Mouse (Mus musculus) stomach, embryonic 15.5 days (tissue): ENCODE results near the gene Kynu. TPM values are rescaled to one million over a fixed set of nuclear protein-coding genes. Genes with fewer than 3 reads are reported as not detected.
A peak's percentile ranks its signal among the peaks of the same experiment; 100 is the strongest.

Experiments
- ATAC-seq: fragments of 200-750 bp; cut with Nextera tagmentation; 2 replicates; pipeline ENCODE4 v1.8.0; 2017; ENCODE audit warnings: low read depth, moderate number of reproducible peaks, moderate TSS enrichment; ENCODE audit not compliant: insufficient read depth, low FRiP score
- H3K27ac ChIP-seq: fragments of 300-500 bp; sonication (generic); 2 replicates; pipeline ENCODE4 v1.5.1; 2015; ENCODE audit warnings: mild to moderate bottlenecking, inconsistent platforms
- H3K27me3 ChIP-seq: fragments of 300-500 bp; sonication (generic); replicated peaks from 2 replicates; pipeline ENCODE4 v1.6.1; 2015; ENCODE audit warnings: inconsistent platforms
- H3K36me3 ChIP-seq: fragments of 300-500 bp; sonication (generic); 2 replicates; pipeline ENCODE4 v1.6.1; 2015; ENCODE audit warnings: inconsistent platforms
- H3K4me1 ChIP-seq: fragments of 300-500 bp; sonication (generic); 2 replicates; pipeline ENCODE4 v1.6.1; 2015; ENCODE audit warnings: inconsistent platforms
- H3K4me2 ChIP-seq: fragments of 300-500 bp; sonication (generic); 2 replicates; pipeline ENCODE4 v1.6.1; 2015; ENCODE audit warnings: mild to moderate bottlenecking, inconsistent platforms
- H3K4me3 ChIP-seq: fragments of 300-500 bp; sonication (generic); replicated peaks from 2 replicates; pipeline ENCODE4 v1.5.1; 2015; ENCODE audit warnings: inconsistent platforms
- H3K9ac ChIP-seq: fragments of 300-500 bp; sonication (generic); 2 replicates; pipeline ENCODE4 v1.6.1; 2015; ENCODE audit warnings: inconsistent platforms
- H3K9me3 ChIP-seq: fragments of 300-500 bp; sonication (generic); 2 replicates; pipeline ENCODE4 v1.6.1; 2016; ENCODE audit warnings: inconsistent platforms
- WGBS: fragments of 180-500 bp; shearing (Covaris S2); methylation state at CpG from one replicate; pipeline ENCODE4 v1.1.7; 2015; 5-methylcytosine and 5-hydroxymethylcytosine counted together
- polyA plus RNA-seq: library from polyadenylated mRNA; unstranded; fragments of >200 nt; fragmentation: Nextera tagmentation; extraction: Ambion mirVana; gene quantifications from 2 replicates; pipeline ENCODE4 v1.2.1, GENCODE M21; 2015

Kynu gene
- polyA plus RNA-seq: 1.5 and 2.5 TPM in 2 replicates

DNA sequence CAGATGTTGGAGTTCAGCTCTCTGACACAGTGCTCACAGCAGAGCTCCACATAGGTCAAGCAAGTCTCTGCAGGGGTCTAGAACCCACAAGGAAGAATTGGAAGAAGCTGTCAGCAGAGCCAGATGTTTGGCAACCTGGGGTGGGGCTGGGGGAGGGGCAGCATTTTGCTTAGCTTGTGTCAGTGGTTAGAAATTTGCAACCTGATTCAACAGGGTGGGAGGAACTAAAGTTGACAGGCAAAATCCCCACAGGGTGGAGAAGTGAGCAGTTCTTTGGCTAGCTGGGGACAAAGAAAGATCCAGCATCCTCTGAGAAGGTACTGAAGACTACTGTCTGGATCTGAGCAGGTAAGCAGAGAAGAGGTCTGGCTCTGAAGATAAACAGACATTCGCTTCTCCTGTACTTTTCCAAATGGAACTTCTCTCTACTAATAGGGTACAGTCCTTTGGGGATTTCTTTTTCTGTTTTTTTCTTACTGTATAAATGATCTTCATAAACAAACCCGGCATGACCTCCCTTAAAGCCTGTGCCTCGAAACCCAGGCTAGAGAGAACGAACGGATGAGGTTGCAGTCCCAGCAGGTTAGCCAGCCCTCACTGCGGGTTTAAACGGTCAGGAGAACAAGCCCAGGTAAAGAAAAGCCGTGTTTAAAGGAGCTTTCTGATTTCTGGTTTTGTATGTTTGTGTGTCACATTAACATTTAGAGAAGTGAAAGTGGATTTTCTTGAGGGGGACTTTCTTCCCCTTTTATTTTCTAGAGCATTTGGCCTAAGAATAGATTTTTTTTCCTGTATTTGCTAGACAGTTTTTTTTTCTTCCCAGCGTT lies at the start of gene Kynu:
Gene Kynu, plus strand, starts transcription at position 268 of the 827 bp plus-strand sequence.
- H3K27ac ChIP-seq: no peak within 1 kb of the TSS
- H3K9me3 ChIP-seq: no peaks in the 10 kb centered on the region
- ATAC-seq: no peak
- no peaks in the 10 kb centered on the region for H3K4me1 ChIP-seq
- no peak within 1 kb of the TSS for H3K4me3 ChIP-seq
- no peaks in the 10 kb centered on the region for H3K27me3 ChIP-seq
- H3K36me3 ChIP-seq: no peaks in the 10 kb centered on the region
- 16% methylated on average over 9 of the region's 9 CpGs for WGBS
- no peak within 1 kb of the TSS for H3K4me2 ChIP-seq
- H3K9ac ChIP-seq: no peak within 1 kb of the TSS

DNA sequence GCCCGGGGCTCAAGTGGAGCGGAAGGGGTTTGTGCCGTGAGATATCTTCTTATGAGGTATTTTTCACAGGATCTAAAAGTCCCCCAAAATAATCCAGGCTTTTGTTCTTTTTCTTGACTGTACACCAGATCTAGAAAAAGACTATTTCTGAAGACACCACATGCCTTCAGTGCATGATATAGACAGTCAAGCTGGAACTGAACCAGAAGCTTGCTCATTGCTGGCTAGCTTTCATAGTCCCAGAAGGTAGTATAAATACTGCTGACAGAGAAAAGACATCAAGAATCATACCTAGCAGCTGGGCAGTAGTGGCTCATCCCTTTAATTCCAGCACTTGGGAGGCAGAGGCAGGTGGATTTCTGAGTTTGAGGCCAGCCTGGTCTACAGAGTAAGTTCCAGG lies 48.9 kb upstream of the Kynu start:
- Histone ChIP-seq H3K27me3 (no peaks in the 10 kb centered on the region), H3K4me1 (no peaks in the 10 kb centered on the region), H3K36me3 (no peaks in the 10 kb centered on the region), H3K9me3 (no peaks in the 10 kb centered on the region), H3K4me3 (no peak overlapping the region), H3K27ac (no peak overlapping the region), H3K4me2 (no peak overlapping the region), H3K9ac (no peak overlapping the region)
- ATAC-seq: no peak
- 94% methylated on average over 3 of the region's 3 CpGs for WGBS

DNA sequence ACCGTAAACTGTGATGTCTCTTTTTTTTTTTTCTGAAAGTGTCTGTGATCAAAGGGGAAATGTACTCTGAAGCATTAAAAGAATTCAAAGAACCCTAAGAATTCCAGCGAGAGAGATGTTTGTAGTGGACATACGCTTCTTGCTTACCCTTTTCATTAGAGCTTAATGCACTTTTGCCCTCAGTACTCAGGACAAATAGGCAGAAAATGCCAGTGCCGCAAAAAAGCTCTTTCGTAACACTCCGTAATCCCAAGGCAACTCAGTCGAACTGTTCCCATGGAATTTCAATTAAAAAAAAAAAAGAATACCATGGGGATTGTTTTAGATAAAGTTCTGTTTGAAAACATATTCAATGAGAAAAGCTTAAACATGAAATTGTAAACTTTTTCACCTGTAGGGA lies 41.3 kb upstream of the Kynu start:
- Histone ChIP-seq H3K4me3 (no peak overlapping the region), H3K27ac (no peak overlapping the region), H3K9me3 (no peaks in the 10 kb centered on the region), H3K4me1 (no peaks in the 10 kb centered on the region), H3K4me2 (no peak overlapping the region), H3K9ac (no peak overlapping the region), H3K36me3 (no peaks in the 10 kb centered on the region), H3K27me3 (no peaks in the 10 kb centered on the region)
- ATAC-seq: no peak
- 33% methylated on average over 7 of the region's 7 CpGs for WGBS

DNA sequence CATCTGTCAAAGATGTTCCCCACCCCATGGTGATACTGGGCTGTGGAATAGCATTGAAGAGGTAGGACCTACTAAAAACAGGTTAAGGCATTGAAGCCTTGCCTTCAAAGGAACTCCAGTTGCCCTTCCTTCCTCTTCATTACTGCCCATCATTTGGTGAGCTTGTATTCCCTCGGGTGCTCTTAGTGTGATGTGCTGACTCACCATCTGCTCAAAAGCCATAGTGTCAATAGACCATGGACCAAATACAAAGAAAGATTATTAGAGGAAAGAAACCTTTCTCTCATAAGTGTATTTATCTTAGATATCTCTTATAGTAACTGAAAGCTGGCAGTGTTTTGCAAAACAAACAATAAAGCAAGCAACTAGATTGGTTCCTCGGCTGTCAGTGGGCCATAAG lies 20.7 kb upstream of the Kynu start:
- no peak; the same call in 1 of the 2 replicates for ATAC-seq
- no peak overlapping the region for H3K27ac ChIP-seq
- H3K4me1 ChIP-seq: no peaks in the 10 kb centered on the region
- WGBS: 66% methylated on average over 2 of the region's 2 CpGs
- H3K4me3 ChIP-seq: no peak overlapping the region
- H3K9ac ChIP-seq: no peak overlapping the region
- H3K9me3 ChIP-seq: no peaks in the 10 kb centered on the region
- H3K36me3 ChIP-seq: no peaks in the 10 kb centered on the region
- H3K27me3 ChIP-seq: no peaks in the 10 kb centered on the region
- no peak overlapping the region for H3K4me2 ChIP-seq

DNA sequence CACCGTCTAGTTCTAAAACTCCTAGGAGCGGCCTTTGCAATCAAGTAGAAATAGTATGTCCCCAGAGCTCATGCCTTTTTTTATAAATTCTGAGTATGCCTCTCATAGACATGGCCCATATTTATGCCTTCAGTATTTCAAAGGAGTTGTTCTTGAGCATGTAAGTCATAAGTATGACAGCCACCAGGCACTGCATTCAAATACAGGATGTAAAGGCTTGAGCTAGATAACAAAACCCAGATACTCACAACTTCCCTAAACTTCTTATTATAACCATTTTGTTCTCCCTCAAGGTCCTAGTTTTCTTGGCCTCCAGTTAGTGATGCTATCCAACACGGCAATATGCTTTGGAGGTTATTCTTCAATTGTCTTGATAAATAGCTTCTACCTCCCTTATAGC lies 12.5 kb upstream of the Kynu start:
- no peak for ATAC-seq
- no peak overlapping the region for H3K4me3 ChIP-seq
- H3K4me2 ChIP-seq: no peak overlapping the region
- no peaks in the 10 kb centered on the region for H3K36me3 ChIP-seq
- H3K9me3 ChIP-seq: no peaks in the 10 kb centered on the region
- WGBS: 77% methylated on average over 3 of the region's 3 CpGs
- H3K9ac ChIP-seq: no peak overlapping the region
- H3K4me1 ChIP-seq: no peaks in the 10 kb centered on the region
- H3K27me3 ChIP-seq: no peaks in the 10 kb centered on the region
- no peak overlapping the region for H3K27ac ChIP-seq

DNA sequence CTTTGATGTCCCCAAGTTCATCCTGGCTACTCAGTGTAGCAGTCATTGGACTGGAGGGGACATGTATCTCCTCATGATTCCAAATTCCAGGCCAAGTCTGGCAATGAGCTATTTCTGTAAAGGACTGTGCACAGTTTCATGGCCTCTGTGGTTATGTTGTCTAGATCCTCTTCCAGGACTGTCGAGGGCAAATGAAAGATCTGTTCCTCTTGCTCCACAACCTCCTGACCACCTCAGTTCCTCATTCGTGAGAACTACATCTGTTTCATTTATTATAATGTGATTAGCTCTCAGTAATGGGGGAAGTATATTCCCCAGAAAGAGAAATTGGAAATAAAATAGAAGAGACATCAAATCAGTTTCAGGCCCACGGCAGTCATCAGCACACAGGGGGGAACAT lies 9.5 kb upstream of the Kynu start:
- 68% methylated on average over 3 of the region's 3 CpGs for WGBS
- no peaks in the 10 kb centered on the region for H3K27me3 ChIP-seq
- no peak overlapping the region for H3K4me2 ChIP-seq
- H3K9ac ChIP-seq: no peak overlapping the region
- H3K4me1 ChIP-seq: no peaks in the 10 kb centered on the region
- no peaks in the 10 kb centered on the region for H3K9me3 ChIP-seq
- H3K4me3 ChIP-seq: no peak overlapping the region
- ATAC-seq: no peak
- H3K27ac ChIP-seq: no peak overlapping the region
- H3K36me3 ChIP-seq: no peaks in the 10 kb centered on the region

DNA sequence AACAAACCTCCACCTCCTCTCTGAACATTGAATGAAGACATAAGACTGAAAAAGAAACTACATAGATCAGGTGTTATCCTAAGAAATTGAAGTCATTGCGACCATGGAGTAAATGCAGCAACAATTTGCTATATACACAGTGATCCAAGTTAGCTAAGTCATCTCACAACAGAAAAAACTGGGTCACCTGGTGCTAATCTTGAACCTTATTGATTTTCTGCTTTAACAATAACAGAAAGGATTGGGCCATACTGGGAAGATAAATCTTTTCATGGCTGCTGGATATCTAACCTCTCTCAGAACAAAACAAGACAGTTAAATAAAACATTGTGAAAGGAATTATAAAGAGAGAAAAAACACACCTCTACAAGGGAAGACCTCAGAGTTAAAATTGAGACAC lies 8.7 kb upstream of the Kynu start:
- Histone ChIP-seq H3K4me3 (no peak overlapping the region), H3K9ac (no peak overlapping the region), H3K27ac (no peak overlapping the region), H3K4me2 (no peak overlapping the region), H3K9me3 (no peaks in the 10 kb centered on the region), H3K27me3 (no peaks in the 10 kb centered on the region), H3K36me3 (no peaks in the 10 kb centered on the region), H3K4me1 (no peaks in the 10 kb centered on the region)
- WGBS: 76% methylated on average over 1 of the region's 1 CpGs
- ATAC-seq: no peak

DNA sequence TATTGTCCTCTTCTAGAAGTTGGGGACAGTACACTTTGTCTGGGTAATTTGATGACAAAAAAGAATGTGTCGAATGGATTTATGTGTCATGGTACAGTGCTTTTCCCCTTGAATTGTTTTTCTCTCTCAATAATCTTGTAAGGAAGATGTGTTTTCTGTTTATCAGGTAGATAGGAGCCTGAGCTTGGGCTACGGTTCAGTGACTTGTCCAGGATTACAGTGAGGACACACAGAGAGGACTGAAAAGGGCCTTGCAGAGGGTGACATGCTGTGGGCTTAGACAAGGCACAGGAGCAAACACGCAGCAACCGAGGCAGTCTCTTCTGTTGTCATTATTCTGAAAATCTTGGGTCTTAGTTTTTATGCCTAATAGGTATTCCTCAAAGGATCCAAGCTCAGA lies 913 bp upstream of the Kynu start:
- Histone ChIP-seq H3K9ac (no peak overlapping the region), H3K4me1 (no peaks in the 10 kb centered on the region), H3K27me3 (no peaks in the 10 kb centered on the region), H3K4me2 (no peak overlapping the region), H3K4me3 (no peak overlapping the region), H3K9me3 (no peaks in the 10 kb centered on the region), H3K27ac (no peak overlapping the region), H3K36me3 (no peaks in the 10 kb centered on the region)
- no peak for ATAC-seq
- 75% methylated on average over 4 of the region's 4 CpGs for WGBS

DNA sequence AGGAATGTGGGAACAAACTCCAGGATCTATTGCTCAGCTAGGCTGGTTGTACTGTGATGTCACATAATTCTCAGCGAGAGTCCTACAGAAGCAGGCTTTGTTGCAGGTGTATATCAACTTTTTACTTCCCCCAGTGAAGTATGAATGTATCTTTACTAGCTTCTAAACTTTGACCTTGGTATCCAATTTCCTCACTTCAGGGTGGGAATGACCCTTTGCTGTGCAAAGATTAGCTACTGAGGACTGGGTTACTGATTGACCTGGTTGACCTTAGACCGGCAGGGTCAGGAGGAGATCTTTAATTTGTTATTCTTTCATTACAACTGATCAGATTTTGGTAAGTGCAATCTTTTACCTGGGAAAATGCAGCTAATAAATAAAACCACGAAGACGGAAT lies 758 bp downstream of the Kynu start:
- Histone ChIP-seq H3K4me2 (no peak overlapping the region), H3K27me3 (no peaks in the 10 kb centered on the region), H3K9ac (no peak overlapping the region), H3K36me3 (no peaks in the 10 kb centered on the region), H3K9me3 (no peaks in the 10 kb centered on the region), H3K4me1 (no peaks in the 10 kb centered on the region), H3K4me3 (no peak overlapping the region), H3K27ac (no peak overlapping the region)
- 38% methylated on average over 4 of the region's 4 CpGs for WGBS
- ATAC-seq: peak; percentile 71; the same call in 1 of the 2 replicates

DNA sequence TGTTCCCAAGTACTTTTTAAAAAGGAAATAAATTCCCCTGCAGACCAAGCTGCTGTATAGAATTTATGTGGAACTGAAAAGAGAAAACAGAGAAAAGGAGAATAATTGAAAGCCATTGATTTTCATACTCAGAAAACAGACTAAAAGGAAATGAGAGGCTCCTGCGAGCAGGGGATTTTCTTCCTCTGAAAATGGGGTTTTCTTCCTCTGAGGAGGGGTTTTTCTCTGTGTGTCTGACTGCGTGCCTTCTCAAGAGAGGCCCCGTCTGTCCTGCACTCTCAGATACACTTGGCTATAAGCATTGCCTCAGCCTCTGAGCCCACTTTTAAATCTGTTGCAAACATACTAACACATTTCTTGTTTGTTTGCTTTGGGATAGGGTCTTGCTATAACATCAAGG lies 1.9 kb downstream of the Kynu start:
- Histone ChIP-seq H3K4me3 (no peak overlapping the region), H3K36me3 (no peaks in the 10 kb centered on the region), H3K27me3 (no peaks in the 10 kb centered on the region), H3K27ac (no peak overlapping the region), H3K9ac (no peak overlapping the region), H3K4me2 (no peak overlapping the region), H3K9me3 (no peaks in the 10 kb centered on the region), H3K4me1 (no peaks in the 10 kb centered on the region)
- WGBS: 73% methylated on average over 3 of the region's 3 CpGs
- no peak for ATAC-seq

DNA sequence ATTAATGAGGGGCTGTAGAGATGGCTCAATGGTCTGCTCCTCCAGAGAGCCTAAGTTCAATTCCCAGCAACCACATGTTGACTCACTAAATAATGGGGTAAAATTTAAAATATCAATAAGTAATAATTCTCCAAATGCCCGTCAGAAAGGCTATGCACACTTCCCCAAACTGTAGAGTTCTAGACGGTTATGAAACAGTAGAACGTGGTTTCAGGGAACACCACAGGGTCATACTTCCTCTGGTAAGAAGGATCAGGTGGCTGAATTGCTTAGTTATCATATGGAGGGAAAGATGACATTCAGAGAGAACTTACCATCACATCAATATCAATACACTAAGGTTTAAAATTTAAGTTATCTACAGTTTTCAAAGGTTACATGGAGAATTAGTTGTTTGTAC lies 6.1 kb downstream of the Kynu start:
- no peak for ATAC-seq
- no peaks in the 10 kb centered on the region for H3K9me3 ChIP-seq

DNA sequence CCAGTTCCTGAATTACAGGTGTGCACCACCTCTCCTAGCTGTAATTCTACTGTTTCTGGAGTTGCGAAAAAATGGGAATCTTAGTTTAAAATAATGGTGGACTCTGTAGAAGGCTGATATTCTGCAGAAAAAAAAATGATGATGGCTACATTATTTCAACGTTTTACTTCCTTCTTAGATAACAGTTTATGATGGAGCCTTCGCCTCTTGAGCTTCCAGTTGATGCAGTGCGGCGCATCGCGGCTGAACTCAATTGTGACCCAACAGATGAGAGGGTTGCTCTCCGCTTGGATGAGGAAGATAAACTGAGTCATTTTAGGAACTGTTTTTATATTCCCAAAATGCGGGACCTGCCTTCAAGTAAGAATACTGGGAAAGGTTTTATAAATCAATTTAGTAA lies 7.7 kb downstream of the Kynu start:
- no peaks in the 10 kb centered on the region for H3K27me3 ChIP-seq
- H3K4me3 ChIP-seq: no peak overlapping the region
- ATAC-seq: no peak
- H3K27ac ChIP-seq: no peak overlapping the region
- H3K4me1 ChIP-seq: no peaks in the 10 kb centered on the region
- no peaks in the 10 kb centered on the region for H3K9me3 ChIP-seq
- 87% methylated on average over 9 of the region's 9 CpGs for WGBS
- H3K36me3 ChIP-seq: no peaks in the 10 kb centered on the region
- no peak overlapping the region for H3K4me2 ChIP-seq
- no peak overlapping the region for H3K9ac ChIP-seq

More for the DNA sequence above, 6.1 kb downstream of the Kynu start:
- H3K4me2 ChIP-seq: no peak overlapping the region
- WGBS: 85% methylated on average over 3 of the region's 3 CpGs
- H3K4me1 ChIP-seq: no peaks in the 10 kb centered on the region
- no peaks in the 10 kb centered on the region for H3K27me3 ChIP-seq
- no peak overlapping the region for H3K27ac ChIP-seq
- H3K9ac ChIP-seq: no peak overlapping the region
- no peaks in the 10 kb centered on the region for H3K36me3 ChIP-seq
- no peak overlapping the region for H3K4me3 ChIP-seq

DNA sequence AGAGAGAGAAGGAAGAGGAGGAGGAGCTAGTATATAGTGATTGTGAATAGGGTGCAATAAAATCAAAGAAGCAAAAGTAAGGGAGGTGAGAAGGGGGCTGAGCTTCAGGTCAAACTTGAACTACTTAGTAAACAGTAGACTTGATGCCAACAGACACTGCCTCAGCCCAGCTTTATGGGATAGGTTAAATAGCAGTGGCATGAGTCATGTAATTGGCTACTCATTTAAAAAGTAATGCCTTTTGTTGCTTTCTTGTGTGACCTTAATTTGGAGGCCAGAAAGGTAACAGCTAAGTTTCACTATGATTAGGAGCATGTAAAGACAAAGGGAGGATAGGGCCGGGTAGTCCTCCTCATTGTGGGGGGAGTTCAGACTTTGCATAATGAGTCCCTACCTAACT lies 13.3 kb downstream of the Kynu start:
- no peaks in the 10 kb centered on the region for H3K27me3 ChIP-seq
- H3K27ac ChIP-seq: no peak overlapping the region
- 72% methylated on average over 1 of the region's 1 CpGs for WGBS
- H3K36me3 ChIP-seq: no peaks in the 10 kb centered on the region
- H3K9me3 ChIP-seq: no peaks in the 10 kb centered on the region
- no peak overlapping the region for H3K9ac ChIP-seq
- H3K4me1 ChIP-seq: no peaks in the 10 kb centered on the region
- H3K4me2 ChIP-seq: no peak overlapping the region
- no peak overlapping the region for H3K4me3 ChIP-seq
- no peak for ATAC-seq
